Mouse (Mus musculus) spleen, postnatal 36 days (tissue): ENCODE data around the gene Tada3.

Experiments
- DNase-seq, 2 experiments: peaks; one replicate each; pipeline ENCODE4 v3.0.0; 2022; ENCODE audit warnings: low spot score in 2 of 2, mixed read lengths in 1 of 2

Gene Tada3

GRCm38 (mm10) chr6:113386025-113386424 lies 8.3 kb upstream of the Tada3 start:
- DNase-seq = no peak

DNA sequence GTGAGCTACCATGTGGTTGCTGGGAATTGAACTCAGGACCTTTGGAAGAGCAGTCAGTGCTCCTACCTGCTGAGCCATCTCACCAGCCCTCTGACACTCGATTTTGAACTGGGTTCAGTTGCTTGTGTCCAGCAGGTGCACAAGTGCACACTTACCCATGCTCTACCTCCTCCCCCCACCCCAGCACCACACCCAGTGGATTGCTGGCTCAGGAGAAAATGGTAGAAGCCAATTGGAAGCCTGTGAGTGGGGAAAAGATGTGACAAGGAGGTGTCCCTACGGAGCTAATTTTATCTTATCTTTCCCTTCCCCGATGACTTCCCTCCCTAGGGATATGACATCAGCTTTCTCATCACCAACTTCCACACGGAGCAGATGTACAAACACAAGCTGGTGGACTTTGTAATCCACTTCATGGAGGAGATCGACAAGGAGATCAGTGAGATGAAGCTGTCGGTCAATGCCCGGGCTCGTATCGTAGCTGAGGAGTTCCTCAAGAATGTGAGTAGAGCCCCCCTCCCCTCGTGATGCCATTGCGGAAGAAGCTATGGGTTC lies 7.6 kb upstream of the Tada3 start:
- DNase-seq = no peak

DNA sequence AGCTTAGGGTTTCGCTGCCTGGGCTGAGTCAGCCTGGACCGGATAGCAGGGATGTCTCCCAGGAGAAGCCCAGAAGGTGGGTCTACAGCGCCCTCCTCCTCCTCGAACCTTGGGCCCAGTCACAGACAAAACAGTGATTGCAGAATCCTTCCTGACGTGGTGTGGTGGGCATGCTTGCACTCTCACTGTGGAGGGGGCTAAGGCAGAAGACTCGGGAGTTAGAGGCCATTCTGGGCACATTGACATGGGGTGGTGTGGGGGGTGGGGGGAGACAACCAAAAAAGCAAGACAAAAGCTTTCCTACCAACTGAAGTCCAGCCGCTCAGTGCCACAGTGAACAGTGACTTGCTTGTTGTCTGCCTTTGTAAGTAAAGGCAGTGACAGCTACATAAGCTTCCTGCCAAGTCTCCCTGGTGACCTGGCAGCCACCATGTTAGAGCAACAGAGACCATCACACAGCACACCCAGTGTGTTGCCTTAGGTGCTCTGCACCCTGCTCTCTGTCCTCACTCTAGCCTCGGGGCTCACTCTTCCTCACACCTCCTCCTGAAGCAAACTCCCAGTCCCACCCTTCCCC lies 6.8 kb upstream of the Tada3 start:
- DNase-seq = no peak

DNA sequence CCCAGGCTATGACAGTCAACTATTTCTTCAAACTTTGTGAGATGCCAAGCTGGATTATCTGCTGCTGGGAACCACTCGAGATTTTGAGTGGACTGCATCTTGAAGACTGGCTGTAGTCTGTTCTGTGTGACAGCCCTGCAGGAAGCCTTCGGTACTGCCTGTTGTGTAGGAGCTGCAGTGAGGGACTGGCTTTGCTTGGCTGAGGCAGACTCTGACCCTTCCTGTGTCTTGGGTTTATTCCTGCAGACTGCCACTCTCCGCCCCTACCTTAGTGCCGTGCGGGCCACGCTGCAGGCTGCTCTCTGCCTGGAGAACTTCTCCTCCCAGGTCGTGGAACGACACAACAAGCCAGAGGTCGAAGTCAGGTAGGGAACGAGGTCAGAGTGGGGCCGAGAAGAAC lies 2.8 kb upstream of the Tada3 start:
- DNase-seq = no peak

DNA sequence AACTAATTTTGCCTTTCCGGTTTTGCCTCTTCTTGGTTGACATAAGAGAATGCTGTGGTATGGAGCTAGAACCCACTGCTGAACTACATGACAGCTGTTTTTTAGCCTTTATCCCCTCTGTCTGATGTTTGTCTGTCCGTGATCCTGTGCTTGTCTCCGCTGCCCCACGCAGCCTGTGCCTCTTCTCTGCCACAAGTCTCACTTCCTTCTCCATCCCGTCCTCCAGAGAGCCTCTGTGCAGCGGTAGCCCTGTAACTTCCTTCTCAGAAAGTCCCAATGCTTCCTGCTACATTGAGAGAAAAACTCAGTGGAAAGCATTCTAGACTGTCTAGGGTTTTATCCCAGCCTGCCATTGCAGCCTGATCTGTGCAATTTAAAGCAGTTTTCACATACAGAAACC lies 1.6 kb upstream of the Tada3 start:
- DNase-seq = peak; percentile 48 to 56

DNA sequence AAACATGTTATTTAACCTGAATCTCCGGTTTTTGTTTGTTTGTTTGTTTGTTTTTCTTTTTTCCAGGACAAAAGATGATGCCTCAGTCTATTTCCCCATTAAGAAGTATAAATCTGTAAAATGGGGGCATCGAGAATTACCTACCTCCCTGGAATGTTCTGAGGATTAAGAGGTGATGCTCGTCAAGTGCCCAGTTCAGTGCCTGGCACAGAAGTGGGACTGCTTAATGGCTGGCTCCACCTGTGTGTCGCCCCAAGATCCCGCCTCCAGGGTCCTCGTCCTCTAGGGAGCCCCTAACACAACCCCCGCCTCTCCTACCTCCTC lies 549 bp downstream of the Tada3 start:
- no peak for DNase-seq

- no peak for DNase-seq
Measured at GRCm38 (mm10) chr6:113373491-113373890, 4.2 kb downstream of the Tada3 start.

DNA sequence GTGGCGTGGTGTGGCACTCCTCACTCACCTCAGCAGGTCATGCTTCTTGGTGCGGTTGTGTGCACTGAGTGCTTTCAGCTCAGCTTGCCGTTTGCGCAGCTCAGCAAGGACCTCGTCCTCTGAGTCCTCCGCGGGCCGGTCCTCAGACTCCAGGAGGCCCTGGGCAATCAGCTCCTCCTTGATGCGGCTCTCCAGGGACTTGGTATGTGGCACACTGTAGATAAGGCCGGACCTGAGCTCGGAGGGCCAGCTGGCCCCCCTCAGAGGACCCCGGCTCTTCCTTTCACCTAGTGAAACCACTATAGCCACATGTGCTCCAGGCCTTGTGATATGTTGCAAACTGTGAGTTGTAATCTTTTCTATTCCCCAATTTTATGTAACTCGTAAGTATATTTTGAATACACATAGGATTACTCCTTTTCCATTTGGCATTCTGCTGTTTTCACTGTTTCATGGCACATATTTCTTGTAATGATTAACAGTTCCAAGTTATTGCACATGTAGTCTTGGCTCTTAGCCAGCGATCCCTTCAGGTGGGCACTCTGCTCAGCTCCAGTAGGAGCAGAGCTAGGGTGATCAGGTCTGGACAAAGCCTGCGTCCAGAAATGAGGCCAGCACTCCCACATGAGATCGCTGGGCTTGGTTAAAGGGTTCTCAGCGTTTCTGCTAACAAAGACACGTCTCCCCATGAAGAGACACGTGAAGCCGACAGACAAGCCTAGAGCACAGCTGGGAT lies 7.3 kb downstream of the Tada3 start:
- DNase-seq = no peak

DNA sequence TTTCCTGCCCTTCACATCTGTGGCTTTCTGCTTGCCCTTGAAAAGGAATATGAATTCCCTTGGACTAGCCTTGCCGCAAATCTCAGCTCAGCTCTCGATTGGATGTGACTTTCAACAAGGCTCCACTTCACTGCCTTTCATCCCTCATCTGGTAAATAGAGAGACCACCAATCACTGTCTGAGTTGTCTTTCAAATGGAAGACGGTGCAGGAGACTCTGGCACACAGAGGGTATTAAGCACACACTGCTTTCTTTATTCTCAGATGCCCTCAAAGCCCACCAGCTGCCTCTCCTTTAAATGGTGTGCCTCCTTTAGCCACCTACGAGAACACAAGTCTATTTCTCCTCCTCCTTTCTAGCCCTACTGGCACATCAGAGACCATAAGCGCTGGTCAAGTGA lies 9.1 kb downstream of the Tada3 start:
- DNase-seq = no peak

GRCm38 (mm10) chr6:113368124-113368523 lies 9.6 kb downstream of the Tada3 start:
- no peak for DNase-seq

GRCm38 (mm10) chr6:113367574-113367973 lies 10.1 kb downstream of the Tada3 start:
- no peak for DNase-seq

DNA sequence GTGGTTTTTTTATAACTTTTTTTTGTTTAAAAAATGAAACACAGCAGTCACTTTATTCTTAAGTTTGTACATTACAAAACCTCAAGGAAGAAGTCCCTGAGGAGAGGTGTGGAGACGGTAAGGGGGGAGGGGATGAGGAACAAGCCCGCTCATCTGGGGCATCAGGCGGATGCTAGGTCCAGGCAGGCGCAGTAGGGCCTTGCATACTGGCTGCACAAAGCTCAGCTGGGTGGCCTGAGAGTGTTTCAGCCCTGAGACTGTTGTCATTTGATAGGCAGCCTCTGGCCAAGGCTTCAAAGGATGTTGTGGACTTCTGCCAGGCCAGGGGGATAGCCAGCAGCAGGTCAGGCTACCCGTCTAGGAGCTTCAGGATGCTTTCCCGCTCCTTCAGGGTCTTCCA lies 11.0 kb downstream of the Tada3 start:
- no peak for DNase-seq

- no peak for DNase-seq
Measured at GRCm38 (mm10) chr6:113364518-113365135, 13.1 kb downstream of the Tada3 start.

DNA sequence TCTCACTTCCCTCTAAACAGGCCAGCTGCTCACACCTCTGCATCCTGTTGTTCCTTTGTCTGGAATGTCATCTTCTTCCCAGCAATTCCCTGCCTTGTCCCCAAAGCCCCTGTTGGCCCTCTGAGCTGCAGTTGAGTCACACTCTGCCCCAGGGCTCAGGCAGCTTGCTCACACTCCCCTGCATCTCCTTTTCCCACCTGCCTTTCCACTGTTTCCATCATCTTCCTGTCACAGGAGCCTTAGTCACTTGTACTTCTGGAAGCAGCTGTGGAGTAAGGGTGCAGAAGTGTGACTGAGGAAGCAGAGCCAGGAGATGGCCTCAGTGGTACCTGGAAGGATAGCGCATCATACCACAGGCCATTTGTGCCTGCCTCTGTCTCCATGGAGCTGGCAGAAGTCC lies 15.4 kb downstream of the Tada3 start:
- DNase-seq = no peak

GRCm38 (mm10) chr6:113361476-113361875 lies 16.2 kb downstream of the Tada3 start:
- DNase-seq = no peak

DNA sequence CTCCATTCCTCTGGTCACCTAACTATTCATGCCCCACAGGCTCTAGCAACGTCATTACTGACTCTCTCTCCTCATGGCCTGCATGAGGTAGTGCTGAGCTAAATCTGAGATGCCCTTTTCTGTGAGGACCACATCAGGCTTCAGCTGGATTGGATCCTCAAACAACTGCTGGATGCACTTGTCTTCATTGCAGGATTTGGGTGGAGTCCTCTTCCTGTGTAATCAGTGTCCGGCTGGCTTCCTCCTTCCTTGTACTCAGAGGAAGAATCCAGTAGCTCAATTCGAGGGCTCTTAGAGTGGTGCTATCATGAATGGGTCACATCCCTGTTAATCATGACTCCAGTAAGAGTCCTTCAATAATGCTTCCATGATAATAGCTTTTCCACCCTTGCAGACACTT lies 24.0 kb downstream of the Tada3 start:
- no peak for DNase-seq

DNA sequence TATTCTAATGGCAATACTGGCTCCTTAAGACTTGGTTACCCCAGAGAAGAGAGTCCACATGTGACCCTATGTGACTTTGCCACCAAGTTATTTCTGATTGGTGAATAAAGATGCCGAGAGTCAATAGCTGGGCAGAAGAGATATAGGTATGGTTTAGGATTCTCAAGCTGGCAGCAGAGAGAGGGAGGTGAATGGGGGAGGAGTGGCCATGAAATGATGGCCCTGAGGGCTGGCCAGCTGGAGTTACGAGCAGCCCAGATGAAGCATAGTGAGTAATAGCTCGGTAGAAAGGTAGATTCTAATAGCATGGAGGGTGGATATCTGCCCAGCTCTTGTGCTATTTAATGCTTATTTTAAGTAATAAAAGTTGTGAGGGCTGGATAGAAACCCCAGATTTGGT lies 24.9 kb downstream of the Tada3 start:
- no peak for DNase-seq

DNA sequence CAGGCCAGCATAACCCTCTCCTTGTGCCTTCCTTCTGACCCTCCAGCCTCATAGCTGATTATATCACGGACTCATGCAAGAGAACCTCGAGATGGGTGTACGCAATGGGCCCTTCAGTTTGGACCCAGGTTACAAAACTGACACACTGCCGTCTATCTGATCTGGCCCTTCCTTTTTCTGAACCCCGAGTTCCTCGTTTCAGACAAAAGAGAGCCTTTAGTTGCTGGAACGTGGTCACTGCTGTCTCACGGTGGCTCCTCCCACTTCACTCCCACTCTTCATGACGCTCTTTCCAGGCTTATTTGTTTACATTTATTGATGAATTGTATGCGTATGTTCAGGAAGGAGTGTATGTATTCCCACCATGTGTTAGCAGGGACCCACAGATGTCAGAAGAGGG lies 26.0 kb downstream of the Tada3 start:
- DNase-seq = no peak

GRCm38 (mm10) chr6:113351161-113351560 lies 26.5 kb downstream of the Tada3 start:
- DNase-seq = no peak

DNA sequence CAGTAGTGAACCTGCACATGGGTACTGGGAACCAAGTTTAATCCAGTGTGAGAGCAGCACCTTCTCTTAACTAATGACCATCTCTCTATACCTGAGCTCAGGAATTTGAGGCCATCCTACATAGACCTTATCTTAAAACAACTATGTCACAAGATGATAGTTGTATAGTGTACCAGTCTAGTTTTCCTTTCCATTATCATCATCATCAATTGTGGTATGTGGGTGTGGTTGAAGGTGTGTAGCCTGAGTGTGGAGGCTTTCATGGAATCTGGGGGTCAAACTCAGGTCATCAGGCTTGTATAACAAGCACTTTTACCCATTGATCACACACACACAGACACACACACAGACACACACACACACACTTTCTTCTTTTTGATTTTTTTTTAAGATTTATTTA lies 27.1 kb downstream of the Tada3 start:
- no peak for DNase-seq

- no peak for DNase-seq
Measured at GRCm38 (mm10) chr6:113346897-113347296, 30.8 kb downstream of the Tada3 start.

- DNase-seq = peak in 1 of 2 experiments; percentile 32
Measured at GRCm38 (mm10) chr6:113344321-113344720, 33.4 kb downstream of the Tada3 start.
